Mouse (Mus musculus) heart, adult 2 months (tissue): ENCODE measurements around the gene Sypl. TPM values are rescaled to one million over a fixed set of nuclear protein-coding genes. Genes with fewer than 3 reads are reported as not detected.
"Not testable (repeated sequence)": the region's sequence is repeated elsewhere in the genome, so short reads cannot be mapped to it uniquely, and the experiment has no call there.

Experiments
- DNase-seq, 2 experiments: peaks; one replicate each; pipeline ENCODE4 v3.0.0; 2021
- H3K27ac ChIP-seq: fragments of 200-600 bp; 2 replicates; pipeline ENCODE4 v1.8.1; 2022
- H3K27me3 ChIP-seq: fragments of 200-500 bp; 2 replicates; pipeline ENCODE4 v1.6.1; 2012; ENCODE audit warnings: mild to moderate bottlenecking, low read length, inconsistent platforms, mixed read lengths; ENCODE audit not compliant: control insufficient read depth, insufficient read depth
- H3K36me3 ChIP-seq: fragments of 200-500 bp; 2 replicates; pipeline ENCODE4 v1.6.1; 2012; ENCODE audit warnings: low read length, inconsistent platforms; ENCODE audit not compliant: control insufficient read depth, insufficient read depth
- H3K4me1 ChIP-seq: fragments of 200-500 bp; 2 replicates; pipeline ENCODE4 v1.6.1; 2011; ENCODE audit warnings: low read length; ENCODE audit not compliant: control insufficient read depth, insufficient read depth
- H3K4me3 ChIP-seq: fragments of 200-600 bp; 2 replicates; pipeline ENCODE4 v1.8.1; 2022
- H3K79me2 ChIP-seq: fragments of 200-500 bp; replicated peaks from 2 replicates; pipeline ENCODE4 v1.6.1; 2012; ENCODE audit warnings: mild to moderate bottlenecking, inconsistent platforms, low read length, moderate library complexity, mixed read lengths; ENCODE audit not compliant: control insufficient read depth, insufficient read depth
- H3K9ac ChIP-seq: fragments of 200-500 bp; 2 replicates; pipeline ENCODE4 v1.6.1; 2012; ENCODE audit warnings: low read depth, mild to moderate bottlenecking, control low read depth, inconsistent platforms, low read length, mixed read lengths
- CTCF ChIP-seq: fragments of 200-600 bp; IDR thresholded peaks from 2 replicates; pipeline ENCODE4 v1.8.1; 2022; ENCODE audit warnings: antibody characterized with exemption, mild to moderate bottlenecking, moderate library complexity
- EP300 ChIP-seq: fragments of 200-500 bp; IDR thresholded peaks from 2 replicates; pipeline ENCODE4 v1.6.1; 2011; ENCODE audit warnings: low read depth, low read length, control low read depth; ENCODE audit not compliant: insufficient read depth
- POLR2A ChIP-seq: fragments of 200-500 bp; IDR thresholded peaks from 2 replicates; pipeline ENCODE4 v1.6.1; 2011; ENCODE audit warnings: mild to moderate bottlenecking, low read depth, low read length, control low read depth; ENCODE audit not compliant: insufficient read depth
- WGBS: fragments of 180-500 bp; shearing (Covaris S2); methylation state at CpG from one replicate; pipeline ENCODE4 v1.1.7; 2018; 5-methylcytosine and 5-hydroxymethylcytosine counted together
- intact Hi-C: fragments of 180-260 bp; cut with DNase I; formaldehyde crosslinking; loops from one replicate; pipeline ENCODE4 v1.15.1; 2025
- polyA plus RNA-seq: library from polyadenylated mRNA; depleted of rRNA; stranded (reverse); fragments of >200 nt; gene quantifications from 2 replicates; pipeline ENCODE4 v1.2.3, GENCODE M21; 2012
- total RNA-seq, 2 experiments: library from RNA; stranded (reverse); gene quantifications; 2 replicates each; pipeline ENCODE4 v1.2.3; 2021

Sypl gene
- total and polyA plus RNA-seq, 3 experiments: 75.7 to 85.5 (median 77.8) TPM

DNA sequence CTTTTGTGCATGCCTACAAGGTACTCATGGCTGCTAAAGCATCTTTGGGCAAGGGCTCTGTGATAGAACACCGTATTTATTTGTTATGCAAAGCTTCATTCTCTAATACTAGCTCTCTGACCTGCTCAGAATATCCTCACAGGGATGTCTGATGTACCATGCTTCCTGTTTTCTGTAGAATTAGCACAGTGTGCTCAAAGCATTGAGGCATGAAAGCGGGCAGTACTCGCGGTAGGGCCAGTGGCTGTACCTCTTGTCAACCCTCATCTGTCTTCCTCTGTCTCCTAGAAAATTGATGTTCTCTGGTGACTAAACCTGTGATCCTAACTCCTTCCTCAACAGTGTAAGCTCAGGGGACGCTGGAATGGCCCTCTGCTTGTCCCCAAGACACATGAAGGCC, 40.4 kb downstream of the Sypl start:
- TF ChIP-seq CTCF (no peak), POLR2A (no peak), EP300 (no peak)
- Histone ChIP-seq H3K36me3 (no peaks in the 10 kb centered on the region), H3K27me3 (no peaks in the 10 kb centered on the region), H3K9ac (no peak overlapping the region), H3K27ac (no peak overlapping the region), H3K4me1 (peaks cover 6% of the 10 kb centered on the region; the same call in 1 of the 2 replicates), H3K79me2 (no peaks in the 10 kb centered on the region), H3K4me3 (no peak overlapping the region)
- DNase-seq: no peak
- intact Hi-C loops: no loop called here
- WGBS: 83% methylated on average over 5 of the region's 5 CpGs

DNA sequence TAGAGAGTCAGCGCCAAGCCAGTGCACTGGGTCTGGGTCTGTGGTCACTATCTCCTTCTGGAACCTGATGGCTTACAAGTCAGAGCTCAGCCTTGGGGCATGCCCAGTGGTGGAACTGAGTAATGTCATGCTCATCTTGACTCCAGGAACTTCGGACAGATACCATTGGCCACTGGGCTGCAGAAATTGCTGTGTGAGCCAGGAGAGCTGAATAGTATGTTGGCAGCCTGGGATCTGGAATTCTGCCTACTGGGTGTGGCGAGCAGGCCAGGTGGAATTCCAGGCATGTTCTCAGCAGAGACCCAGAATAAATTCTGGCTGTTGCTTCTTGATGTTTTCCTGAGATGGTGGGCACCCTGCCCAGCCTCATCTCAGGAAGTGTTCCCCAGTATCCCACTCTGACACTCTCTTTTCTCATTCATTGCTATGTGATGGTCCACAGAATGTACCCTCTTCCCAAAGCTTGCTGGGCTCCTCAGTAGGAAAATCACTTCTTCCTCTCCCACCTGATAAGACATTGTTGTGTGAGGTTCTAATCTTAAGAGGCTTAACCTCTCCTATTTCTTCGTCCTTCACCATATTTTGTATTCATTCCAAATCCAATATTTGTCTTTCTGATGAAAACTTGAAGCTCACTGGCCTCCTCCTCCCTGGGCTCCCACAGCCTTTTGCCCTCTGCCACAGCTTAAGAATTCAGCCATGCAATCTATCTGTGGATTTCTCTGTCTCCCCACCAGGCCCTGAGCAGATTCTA, 41.6 kb downstream of the Sypl start:
- TF ChIP-seq POLR2A (no peak), CTCF (peak; percentile 23)
- H3K4me1 ChIP-seq: peaks cover 6% of the 10 kb centered on the region; the same call in 1 of the 2 replicates
- no peaks in the 10 kb centered on the region for H3K27me3 ChIP-seq
- DNase-seq: peak; percentile 39 to 55
- H3K4me3 ChIP-seq: no peak overlapping the region
- H3K36me3 ChIP-seq: no peaks in the 10 kb centered on the region
- WGBS: 40% methylated on average over 4 of the region's 4 CpGs
- intact Hi-C loops: no loop called here
- H3K27ac ChIP-seq: no peak overlapping the region
- no peak overlapping the region for H3K9ac ChIP-seq
- no peaks in the 10 kb centered on the region for H3K79me2 ChIP-seq

DNA sequence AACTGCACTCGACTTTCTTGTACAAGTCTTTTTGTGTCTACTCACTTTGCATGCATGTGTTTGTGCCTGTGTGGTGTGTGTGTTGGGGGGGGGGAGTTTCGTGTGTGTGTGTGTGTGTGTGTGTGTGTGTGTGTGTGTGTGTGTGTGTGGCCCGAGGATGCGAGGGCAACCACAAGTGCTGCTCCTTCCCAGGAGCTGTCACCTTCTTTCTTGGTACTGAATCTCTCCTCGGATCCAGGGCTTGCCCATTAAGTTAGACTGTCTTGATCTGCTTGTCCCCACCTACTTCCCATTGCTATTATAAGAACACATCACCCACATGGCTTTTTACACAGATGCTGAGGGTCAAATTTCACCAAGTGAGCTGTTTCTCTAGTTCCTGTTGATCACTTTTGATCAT, 45.1 kb downstream of the Sypl start:
- Histone ChIP-seq H3K9ac (no peak overlapping the region), H3K4me1 (peaks cover 6% of the 10 kb centered on the region; the same call in 1 of the 2 replicates), H3K4me3 (no peak overlapping the region), H3K36me3 (no peaks in the 10 kb centered on the region), H3K27ac (no peak overlapping the region), H3K79me2 (no peaks in the 10 kb centered on the region), H3K27me3 (no peaks in the 10 kb centered on the region)
- 48% methylated on average over 5 of the region's 5 CpGs for WGBS
- DNase-seq: no peak
- intact Hi-C loops: no loop called here
- TF ChIP-seq EP300 (no peak), CTCF (no peak), POLR2A (no peak)

GRCm38 (mm10) chr12:32999778-33000177, 46.1 kb downstream of the Sypl start:
- DNase-seq, H3K27me3 ChIP-seq, intact Hi-C loops, H3K79me2 ChIP-seq, H3K4me1 ChIP-seq, H3K9ac ChIP-seq, H3K36me3 ChIP-seq, H3K4me3 ChIP-seq, H3K27ac ChIP-seq: not testable (repeated sequence)
- 67% methylated on average over 3 of the region's 3 CpGs for WGBS

GRCm38 (mm10) chr12:33000402-33000801, 46.7 kb downstream of the Sypl start:
- no peaks in the 10 kb centered on the region for H3K36me3 ChIP-seq
- H3K4me1 ChIP-seq: no peaks in the 10 kb centered on the region
- no peak overlapping the region for H3K9ac ChIP-seq
- no peak overlapping the region for H3K4me3 ChIP-seq
- H3K79me2 ChIP-seq: no peaks in the 10 kb centered on the region
- H3K27ac ChIP-seq: no peak overlapping the region
- DNase-seq: no peak
- TF ChIP-seq EP300 (no peak), POLR2A (no peak), CTCF (no peak)
- no peaks in the 10 kb centered on the region for H3K27me3 ChIP-seq
- intact Hi-C loops: no loop called here
- 44% methylated on average over 4 of the region's 4 CpGs for WGBS

GRCm38 (mm10) chr12:33003339-33003965, 49.8 kb downstream of the Sypl start:
- Histone ChIP-seq H3K27ac (no peak overlapping the region), H3K36me3 (no peaks in the 10 kb centered on the region), H3K4me1 (no peaks in the 10 kb centered on the region), H3K9ac (no peak overlapping the region), H3K79me2 (no peaks in the 10 kb centered on the region), H3K4me3 (no peak overlapping the region), H3K27me3 (no peaks in the 10 kb centered on the region)
- 70% methylated on average over 8 of the region's 8 CpGs for WGBS
- TF ChIP-seq EP300: no peak
- no peak for TF ChIP-seq CTCF
- TF ChIP-seq POLR2A: no peak
- no peak for DNase-seq
- intact Hi-C loops: no loop called here
